Mouse (Mus musculus) heart, postnatal 4 days (tissue): ENCODE measurements around the gene Vmn2r92. TPM values are rescaled to one million over a fixed set of nuclear protein-coding genes. Genes with fewer than 3 reads are reported as not detected.
"Not testable (repeated sequence)": the region's sequence is repeated elsewhere in the genome, so short reads cannot be mapped to it uniquely, and the experiment has no call there.

Experiments
- DNase-seq: peaks from one replicate; pipeline ENCODE4 v3.0.0; 2021
- total RNA-seq, 2 experiments: library from RNA; stranded (reverse); gene quantifications; 2 replicates each; pipeline ENCODE4 v1.2.3; 2021

Vmn2r92 gene
- not detected for total RNA-seq

DNA sequence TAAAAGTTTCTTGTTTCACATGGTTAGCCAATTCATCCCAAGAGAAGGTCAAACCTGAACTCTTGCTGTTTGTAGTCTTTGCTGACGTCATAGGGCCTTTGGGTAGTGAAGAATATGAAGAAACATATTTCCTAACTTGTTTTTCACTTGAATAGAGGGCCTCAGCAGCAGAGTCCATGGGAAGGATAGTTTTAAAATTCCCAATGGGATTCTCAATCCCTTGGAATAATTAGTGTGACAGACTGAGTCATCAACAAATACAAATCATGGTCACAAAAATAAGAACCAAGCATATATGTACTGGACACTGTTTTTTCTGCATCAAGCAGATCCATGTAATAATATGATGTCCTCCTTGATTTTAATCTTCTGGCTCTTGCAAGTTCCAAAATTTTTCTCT is at the start of gene Vmn2r92:
TSS of gene Vmn2r92 (plus strand) at position 301 of the 400 bp plus-strand sequence.
- not testable (repeated sequence) for DNase-seq

- not testable (repeated sequence) for DNase-seq
These were observed 49.4 kb upstream of the Vmn2r92 start for GRCm38 (mm10) chr17:18102265-18102664.

DNA sequence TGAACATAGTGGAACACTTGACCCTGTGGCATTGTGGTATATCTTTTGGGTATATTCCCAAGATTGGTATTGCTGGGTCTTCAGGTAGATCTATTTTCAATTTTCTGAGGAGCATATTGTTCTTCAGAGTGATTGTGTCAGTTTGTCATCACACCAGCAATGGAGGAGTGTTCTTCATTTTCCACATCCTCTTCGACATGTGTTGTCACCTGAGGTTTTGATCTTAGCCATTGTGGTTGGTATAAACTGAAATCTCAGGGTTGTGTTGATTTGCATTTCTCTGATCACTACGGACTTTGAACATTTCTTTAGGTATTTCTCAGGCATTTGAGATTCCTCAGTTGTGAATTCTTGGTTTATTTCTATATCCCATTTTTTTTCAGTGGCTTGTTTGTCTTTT is 9.5 kb downstream of the Vmn2r92 start:
- DNase-seq, result not testable (repeated sequence)

- no peak for DNase-seq
These were observed 38.0 kb downstream of the Vmn2r92 start for GRCm38 (mm10) chr17:18189732-18190131.

GRCm38 (mm10) chr17:18221300-18221699 is 69.6 kb downstream of the Vmn2r92 start:
- DNase-seq, result no peak

DNA sequence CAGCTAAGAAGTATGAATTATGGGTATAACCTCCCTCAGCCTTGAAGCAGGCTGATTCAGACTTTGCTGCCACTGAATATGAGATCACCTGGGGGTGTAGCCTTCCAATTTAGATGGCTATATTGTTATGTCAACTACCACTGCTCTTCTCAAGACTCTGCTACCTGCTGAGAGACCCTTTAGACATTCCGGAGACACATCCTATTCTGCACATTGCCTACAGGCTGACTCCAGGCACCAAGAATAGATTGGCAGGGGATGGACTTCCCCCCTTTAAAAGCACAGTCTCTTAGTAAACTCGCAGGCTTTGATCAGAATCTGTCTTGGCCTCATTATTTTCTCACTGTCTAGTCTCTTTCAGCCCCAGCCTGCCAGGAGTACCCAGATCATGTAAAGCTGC is 80.3 kb downstream of the Vmn2r92 start:
- DNase-seq, result no peak

DNA sequence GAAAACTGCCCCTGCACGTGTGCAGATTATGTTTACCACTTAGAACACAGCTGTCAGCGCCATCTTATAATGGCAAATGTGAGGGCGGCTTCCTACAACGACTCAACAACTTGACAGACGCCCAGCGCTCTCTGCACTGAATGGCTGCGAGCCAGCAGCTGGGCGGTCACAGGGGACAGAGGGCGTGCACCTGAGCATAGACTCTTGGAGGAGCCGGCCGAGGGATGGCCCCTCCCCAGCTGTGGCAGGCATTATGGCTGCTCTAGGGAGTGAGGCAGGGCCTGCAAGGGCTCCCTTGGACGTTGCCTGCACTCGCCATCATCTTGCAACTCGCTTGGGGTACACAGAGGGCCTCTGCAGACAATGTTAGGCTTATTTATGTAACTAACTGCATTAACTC is 85.2 kb downstream of the Vmn2r92 start:
- no peak for DNase-seq

Other genes with a start within 250 kb of the Vmn2r92 start
- gene Fpr-rs4, start 130.2 kb upstream of the Vmn2r92 start, total RNA-seq, result not detected
- not detected for gene Vmn2r124, start 102.5 kb upstream of the Vmn2r92 start, total RNA-seq
- not detected for gene Vmn2r91, start 66.9 kb upstream of the Vmn2r92 start, total RNA-seq
- gene Vmn2r94, start 125.9 kb downstream of the Vmn2r92 start, total RNA-seq, result not detected
- gene Vmn2r93, start 146.2 kb downstream of the Vmn2r92 start, total RNA-seq, result not detected